Mouse (Mus musculus): ENCODE measurements around the gene Tbx3.
A peak's percentile ranks its signal among the peaks of the same experiment; 100 is the strongest.

Gene Tbx3

GRCm38 (mm10) chr5:119680329-119681010 lies 10.0 kb downstream of the Tbx3 start:
- peak; percentile 49 for DNase-seq

- DNase-seq: no peak
These were observed 10.8 kb downstream of the Tbx3 start for GRCm38 (mm10) chr5:119681011-119681832.

- no peak for DNase-seq
These were observed 11.4 kb downstream of the Tbx3 start for GRCm38 (mm10) chr5:119681833-119682210.

GRCm38 (mm10) chr5:119682646-119683515 lies 12.4 kb downstream of the Tbx3 start:
- peak; percentile 66 for DNase-seq

GRCm38 (mm10) chr5:119683861-119684260 lies 13.4 kb downstream of the Tbx3 start:
- DNase-seq: no peak

- DNase-seq: no peak
These were observed 14.4 kb downstream of the Tbx3 start for GRCm38 (mm10) chr5:119684701-119685391.

- peak; percentile 44 for DNase-seq
These were observed 15.2 kb downstream of the Tbx3 start for GRCm38 (mm10) chr5:119685446-119686198.

GRCm38 (mm10) chr5:119686199-119686964 lies 15.9 kb downstream of the Tbx3 start:
- peak; percentile 60 for DNase-seq

- no peak for DNase-seq
These were observed 16.8 kb downstream of the Tbx3 start for GRCm38 (mm10) chr5:119687005-119687855.

- DNase-seq: no peak
These were observed 17.4 kb downstream of the Tbx3 start for GRCm38 (mm10) chr5:119687856-119688206.

- no peak for DNase-seq
These were observed 17.8 kb downstream of the Tbx3 start for GRCm38 (mm10) chr5:119688306-119688705.

GRCm38 (mm10) chr5:119688914-119689420 lies 18.5 kb downstream of the Tbx3 start:
- no peak for DNase-seq

GRCm38 (mm10) chr5:119689501-119689900 lies 19.0 kb downstream of the Tbx3 start:
- no peak for DNase-seq

GRCm38 (mm10) chr5:119691075-119691474 lies 20.6 kb downstream of the Tbx3 start:
- peak; percentile 87 for DNase-seq

GRCm38 (mm10) chr5:119692425-119692824 lies 22.0 kb downstream of the Tbx3 start:
- no peak for DNase-seq

- no peak for DNase-seq
These were observed 24.4 kb downstream of the Tbx3 start for GRCm38 (mm10) chr5:119694914-119695313.

- DNase-seq: no peak
These were observed 32.6 kb downstream of the Tbx3 start for GRCm38 (mm10) chr5:119703031-119703430.

- no peak for DNase-seq
These were observed 34.4 kb downstream of the Tbx3 start for GRCm38 (mm10) chr5:119704900-119705299.

- peak; percentile 38 for DNase-seq
These were observed 36.0 kb downstream of the Tbx3 start for GRCm38 (mm10) chr5:119706467-119706866.

Measured in kidney, postnatal 10 days (tissue).